Mouse (Mus musculus) cerebellum, postnatal 25 days (tissue): Measurements from ENCODE around the gene Bud13.

ENCODE experiments used
- DNase-seq, 2 experiments: peaks; one replicate each; pipeline ENCODE4 v3.0.0; 2021; ENCODE audit warnings: mixed read lengths in 2 of 2

Bud13 gene

GRCm38 (mm10) chr9:46338384-46338783, 55.6 kb downstream of the Bud13 start:
- no peak for DNase-seq

DNA sequence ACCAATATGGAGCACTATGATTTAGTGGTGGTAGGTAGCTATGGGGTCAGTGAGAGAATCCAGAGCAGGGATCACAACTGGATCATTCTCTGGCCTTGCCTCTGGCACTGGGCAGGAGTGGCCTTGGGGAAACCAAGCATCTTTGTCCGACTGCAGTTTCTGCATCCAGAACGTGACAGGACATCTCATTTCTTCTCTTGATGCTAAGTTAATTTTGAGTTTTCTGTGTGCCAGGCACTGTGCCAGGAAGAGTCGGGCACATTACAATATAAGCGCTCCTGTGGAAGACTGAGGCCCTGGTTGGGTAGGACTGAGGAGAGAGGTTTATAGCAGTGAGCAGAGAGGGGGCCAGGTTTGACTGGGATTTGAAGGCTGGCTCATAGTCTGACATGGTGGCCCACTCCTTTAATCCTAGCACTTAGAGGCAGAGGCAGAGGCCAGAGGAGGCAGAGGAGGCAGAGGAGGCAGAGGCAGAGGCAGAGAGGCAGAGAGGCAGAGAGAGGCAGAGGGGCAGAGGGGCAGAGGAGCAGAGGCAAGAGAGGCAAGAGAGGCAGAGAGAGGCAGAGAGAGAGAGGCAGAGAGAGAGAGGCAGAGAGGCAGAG, 56.3 kb downstream of the Bud13 start:
- DNase-seq = no peak

GRCm38 (mm10) chr9:46345887-46346665, 63.3 kb downstream of the Bud13 start:
- DNase-seq = no peak
